Mouse (Mus musculus) kidney, embryonic 14.5 days (tissue): Measurements from ENCODE around the gene Ostm1. TPM values are rescaled to one million over a fixed set of nuclear protein-coding genes. Genes with fewer than 3 reads are reported as not detected.

Source experiments
- ATAC-seq: fragments of 200-750 bp; cut with Nextera tagmentation; 2 replicates; pipeline ENCODE4 v1.8.0; 2017; ENCODE audit warnings: moderate number of reproducible peaks, mild to moderate bottlenecking, moderate TSS enrichment, moderate library complexity; ENCODE audit not compliant: low FRiP score, low TSS enrichment
- H3K27ac ChIP-seq: fragments of 300-500 bp; sonication (generic); 2 replicates; pipeline ENCODE4 v1.5.1; 2014; ENCODE audit warnings: low read depth, mild to moderate bottlenecking, low read length, moderate library complexity, mixed read lengths
- H3K27me3 ChIP-seq: fragments of 300-500 bp; sonication (generic); 2 replicates; pipeline ENCODE4 v1.6.1; 2014; ENCODE audit warnings: mild to moderate bottlenecking, low read length; ENCODE audit not compliant: control insufficient read depth, insufficient read depth
- H3K36me3 ChIP-seq: fragments of 300-500 bp; sonication (generic); 2 replicates; pipeline ENCODE4 v1.6.1; 2014; ENCODE audit warnings: low read length, mixed read lengths; ENCODE audit not compliant: control insufficient read depth, insufficient read depth
- H3K4me1 ChIP-seq: fragments of 300-500 bp; sonication (generic); 2 replicates; pipeline ENCODE4 v1.6.1; 2014; ENCODE audit warnings: low read length, mixed read lengths; ENCODE audit not compliant: control insufficient read depth, insufficient read depth
- H3K4me2 ChIP-seq: fragments of 300-500 bp; sonication (generic); replicated peaks from 2 replicates; pipeline ENCODE4 v1.6.1; 2014; ENCODE audit warnings: low read depth, mild to moderate bottlenecking, low read length
- H3K4me3 ChIP-seq: fragments of 300-500 bp; sonication (generic); 2 replicates; pipeline ENCODE4 v1.5.1; 2014; ENCODE audit warnings: mild to moderate bottlenecking, low read length
- H3K9ac ChIP-seq: fragments of 300-500 bp; sonication (generic); 2 replicates; pipeline ENCODE4 v1.6.1; 2014; ENCODE audit warnings: low read depth, mild to moderate bottlenecking, low read length, moderate library complexity
- H3K9me3 ChIP-seq: fragments of 300-500 bp; sonication (generic); 2 replicates; pipeline ENCODE4 v1.6.1; 2016; ENCODE audit warnings: low read length; ENCODE audit not compliant: control insufficient read depth
- WGBS: fragments of 180-500 bp; shearing (Covaris S2); extraction: QIAGEN DNeasy Blood & Tissue Kit; methylation state at CpG from one replicate; pipeline ENCODE4 v1.1.7; 2014; 5-methylcytosine and 5-hydroxymethylcytosine counted together
- polyA plus RNA-seq: library from polyadenylated mRNA; unstranded; fragments of >200 nt; fragmentation: Nextera tagmentation; extraction: Ambion mirVana; gene quantifications from 2 replicates; pipeline ENCODE4 v1.2.1, GENCODE M21; 2014

Gene Ostm1
- polyA plus RNA-seq, 1 experiment from 2014 or later: 12.9 TPM

- no peak for ATAC-seq
These were observed 1.7 kb upstream of the Ostm1 start for GRCm38 (mm10) chr10:42581694-42582565.

GRCm38 (mm10) chr10:42582566-42583110, 984 bp upstream of the Ostm1 start:
- Histone ChIP-seq H3K36me3 (no peaks in the 10 kb centered on the region), H3K4me3 (no peak overlapping the region), H3K4me1 (peaks cover 19% of the 10 kb centered on the region; the same call in 1 of the 2 replicates), H3K9me3 (no peaks in the 10 kb centered on the region; the same call in 1 of the 2 replicates), H3K4me2 (no peak overlapping the region; the same call in 1 of the 2 replicates), H3K9ac (no peak overlapping the region), H3K27ac (no peak overlapping the region), H3K27me3 (peaks cover 99% of the 10 kb centered on the region)
- under 1% methylated on average over 44 of the region's 44 CpGs for WGBS
- ATAC-seq: no peak

More at GRCm38 (mm10) chr10:42581694-42582565, 1.7 kb upstream of the Ostm1 start:
- Histone ChIP-seq H3K4me1 (peaks cover 19% of the 10 kb centered on the region; the same call in 1 of the 2 replicates), H3K36me3 (no peaks in the 10 kb centered on the region), H3K4me2 (no peak overlapping the region), H3K27ac (no peak overlapping the region), H3K4me3 (no peak overlapping the region), H3K9me3 (no peaks in the 10 kb centered on the region; the same call in 1 of the 2 replicates), H3K27me3 (peaks cover 99% of the 10 kb centered on the region), H3K9ac (no peak overlapping the region)
- WGBS: 2% methylated on average over 41 of the region's 45 CpGs

GRCm38 (mm10) chr10:42583902-42584435, 347 bp downstream of the Ostm1 start:
- ATAC-seq: no peak
- Histone ChIP-seq H3K27ac (no peak overlapping the region), H3K9me3 (no peaks in the 10 kb centered on the region; the same call in 1 of the 2 replicates), H3K27me3 (peaks cover 99% of the 10 kb centered on the region), H3K4me1 (peaks cover 19% of the 10 kb centered on the region; the same call in 1 of the 2 replicates), H3K36me3 (no peaks in the 10 kb centered on the region), H3K4me2 (peak overlapping the region; percentile 12; the same call in 1 of the 2 replicates), H3K9ac (no peak overlapping the region), H3K4me3 (peak overlapping the region; percentile 24)
- under 1% methylated on average over 32 of the region's 32 CpGs for WGBS

GRCm38 (mm10) chr10:42584436-42584983, 888 bp downstream of the Ostm1 start:
- H3K4me2 ChIP-seq: no peak overlapping the region; the same call in 1 of the 2 replicates

GRCm38 (mm10) chr10:42585156-42585555, 1.5 kb downstream of the Ostm1 start:
- WGBS: 4% methylated on average over 8 of the region's 8 CpGs
- no peak for ATAC-seq

More at GRCm38 (mm10) chr10:42584436-42584983, 888 bp downstream of the Ostm1 start:
- Histone ChIP-seq H3K9me3 (no peaks in the 10 kb centered on the region; the same call in 1 of the 2 replicates), H3K36me3 (no peaks in the 10 kb centered on the region), H3K9ac (no peak overlapping the region), H3K4me3 (peak overlapping the region; percentile 7), H3K27ac (no peak overlapping the region), H3K4me1 (peaks cover 19% of the 10 kb centered on the region; the same call in 1 of the 2 replicates), H3K27me3 (peaks cover 98% of the 10 kb centered on the region)
- ATAC-seq: no peak
- under 1% methylated on average over 37 of the region's 37 CpGs for WGBS

GRCm38 (mm10) chr10:42585596-42586305, 2.1 kb downstream of the Ostm1 start:
- H3K9ac ChIP-seq: no peak overlapping the region
- H3K4me1 ChIP-seq: 0 out of 2 replicates have a peak, but pooled peaks cover 12% of the 10 kb centered on the region
- no peak overlapping the region for H3K4me3 ChIP-seq
- H3K27ac ChIP-seq: no peak overlapping the region
- peaks cover 98% of the 10 kb centered on the region for H3K27me3 ChIP-seq
- H3K9me3 ChIP-seq: no peaks in the 10 kb centered on the region; the same call in 1 of the 2 replicates
- WGBS: 3% methylated on average over 22 of the region's 22 CpGs
- no peak for ATAC-seq
- H3K4me2 ChIP-seq: no peak overlapping the region
- H3K36me3 ChIP-seq: no peaks in the 10 kb centered on the region

More at GRCm38 (mm10) chr10:42585156-42585555, 1.5 kb downstream of the Ostm1 start:
- H3K27me3 ChIP-seq: peaks cover 98% of the 10 kb centered on the region
- H3K9me3 ChIP-seq: no peaks in the 10 kb centered on the region; the same call in 1 of the 2 replicates
- no peak overlapping the region for H3K9ac ChIP-seq
- no peak overlapping the region for H3K27ac ChIP-seq
- no peaks in the 10 kb centered on the region for H3K36me3 ChIP-seq
- no peak overlapping the region for H3K4me2 ChIP-seq
- no peak overlapping the region for H3K4me3 ChIP-seq
- 0 out of 2 replicates have a peak, but pooled peaks cover 14% of the 10 kb centered on the region for H3K4me1 ChIP-seq

GRCm38 (mm10) chr10:42587961-42588750, 4.5 kb downstream of the Ostm1 start:
- Histone ChIP-seq H3K27me3 (peaks cover 98% of the 10 kb centered on the region), H3K4me1 (peaks cover 15% of the 10 kb centered on the region; the same call in 1 of the 2 replicates), H3K9ac (no peak overlapping the region), H3K9me3 (no peaks in the 10 kb centered on the region; the same call in 1 of the 2 replicates), H3K4me2 (no peak overlapping the region), H3K27ac (no peak overlapping the region), H3K4me3 (no peak overlapping the region), H3K36me3 (no peaks in the 10 kb centered on the region)
- ATAC-seq: no peak
- WGBS: 3% methylated on average over 8 of the region's 8 CpGs
